Comparison of ENCODE assay signal across 26 mouse cellular contexts in the genomic region with DNA sequence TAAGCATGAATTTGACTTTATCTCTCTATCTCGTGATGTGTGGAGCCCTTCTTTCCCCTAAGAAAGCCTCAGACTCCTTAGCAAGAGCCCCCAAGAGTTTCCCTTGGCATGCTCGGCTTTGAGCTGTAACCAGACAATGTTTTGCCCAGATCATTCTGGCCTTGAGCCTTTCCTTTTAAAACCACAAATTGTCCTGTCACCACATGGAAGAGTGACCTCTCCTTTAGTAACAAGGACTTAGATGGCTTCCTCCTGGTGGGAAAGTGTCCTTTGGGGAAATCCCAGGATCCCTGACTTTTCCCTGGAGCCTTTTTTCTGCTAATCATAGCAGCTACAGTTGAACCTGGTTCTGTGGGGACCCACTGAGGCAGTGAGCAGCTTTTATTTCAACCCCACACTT. TPM values are rescaled to one million over a fixed set of nuclear protein-coding genes. Genes with fewer than 3 reads are reported as not detected.
A peak's percentile ranks its signal among the peaks of the same experiment; 100 is the strongest.
DNase-seq lines count a peak whose midpoint lies in the region; ATAC-seq and TF ChIP-seq lines count a peak whose summit lies in the region.
"Had no signal": no experiment of that assay in that cellular context is flagged by ENCODE, and none has a peak within 500 bp of the region (broad histone marks: within the 10 kb centered on the region; RNA-seq: fewer than 3 reads in every experiment).

No protein-coding gene starts in this region.

- no peak for TF ChIP-seq POLR2A in olfactory bulb, adult 2 months (IDR thresholded peaks at IDR 0.05; ENCODE audit: insufficient read depth, low read depth, low read length)

- H3K27me3 ChIP-seq in heart, embryonic 15.5 days, result no peaks in the 10 kb centered on the region
- H3K27me3 ChIP-seq in heart, embryonic 10.5 days (ENCODE audit: insufficient read depth, poor library complexity, severe bottlenecking), result no peaks in the 10 kb centered on the region
- H3K27me3 ChIP-seq in lung, postnatal 0 days (replicated peaks; ENCODE audit: insufficient read depth, low read length), result no peaks in the 10 kb centered on the region
- H3K27me3 ChIP-seq: embryonic facial prominence, embryonic 13.5 days; forebrain, embryonic 13.5 days; hindbrain, embryonic 15.5 days; liver, embryonic 13.5 days; megakaryocyte, embryonic 14.5 days; midbrain, embryonic 13.5 days; Patski had no signal

- peak overlapping the region; percentile 66 for H3K27ac ChIP-seq in gastrocnemius, adult 2 months
- H3K27ac ChIP-seq in heart, embryonic 15.5 days, result peak overlapping the region; percentile 72
- H3K27ac ChIP-seq in heart, embryonic 10.5 days, result no peak overlapping the region
- peak overlapping the region; percentile 34; the same call in 1 of the 2 replicates for H3K27ac ChIP-seq in lung, postnatal 0 days (ENCODE audit: low read length)
- H3K27ac ChIP-seq in olfactory bulb, adult 2 months (ENCODE audit: insufficient read depth, low read depth, low read length), result 0 out of 2 replicates have a peak overlapping the region, but pooled peaks have one; percentile 22
- H3K27ac ChIP-seq: embryonic facial prominence, embryonic 13.5 days; forebrain, embryonic 13.5 days; hindbrain, embryonic 15.5 days; liver, embryonic 13.5 days; midbrain, embryonic 13.5 days had no signal

- 61% methylated on average over 2 of the region's 2 CpGs for WGBS in heart, embryonic 15.5 days
- WGBS in heart, embryonic 10.5 days, result 79% methylated on average over 2 of the region's 2 CpGs
- 67% methylated on average over 2 of the region's 2 CpGs for WGBS in lung, postnatal 0 days
- 59% methylated on average over 2 of the region's 2 CpGs for WGBS in olfactory bulb, adult 2 months

- ATAC-seq in heart, embryonic 15.5 days (replicated peaks; ENCODE audit: insufficient number of reproducible peaks, insufficient read depth, low FRiP score, low read depth), result no peak
- ATAC-seq in lung, postnatal 0 days, result no peak
- ATAC-seq: forebrain, embryonic 13.5 days; midbrain, embryonic 13.5 days had no signal

- peaks cover 83% of the 10 kb centered on the region for H3K4me1 ChIP-seq in heart, embryonic 15.5 days (replicated peaks)
- H3K4me1 ChIP-seq in heart, embryonic 10.5 days, result peaks cover 38% of the 10 kb centered on the region
- H3K4me1 ChIP-seq in lung, postnatal 0 days (ENCODE audit: insufficient read depth, low read depth, low read length), result peaks cover 10% of the 10 kb centered on the region; the same call in 1 of the 2 replicates
- H3K4me1 ChIP-seq in olfactory bulb, adult 2 months (ENCODE audit: control insufficient read depth, insufficient read depth, low read length), result peaks cover 8% of the 10 kb centered on the region

- no peak overlapping the region for H3K4me3 ChIP-seq in gastrocnemius, adult 2 months
- no peak overlapping the region for H3K4me3 ChIP-seq in heart, embryonic 15.5 days
- no peak overlapping the region for H3K4me3 ChIP-seq in heart, embryonic 10.5 days
- H3K4me3 ChIP-seq in lung, postnatal 0 days (ENCODE audit: low read depth, low read length), result no peak overlapping the region
- H3K4me3 ChIP-seq in olfactory bulb, adult 2 months (ENCODE audit: insufficient read depth, low read depth, low read length), result no peak overlapping the region
- H3K4me3 ChIP-seq: embryonic facial prominence, embryonic 13.5 days; forebrain, embryonic 13.5 days; hindbrain, embryonic 15.5 days; liver, embryonic 13.5 days; midbrain, embryonic 13.5 days had no signal

- H3K4me2 ChIP-seq in heart, embryonic 15.5 days, result no peak overlapping the region
- H3K4me2 ChIP-seq in lung, postnatal 0 days (replicated peaks; ENCODE audit: low read depth, low read length), result no peak overlapping the region
- H3K4me2 ChIP-seq: embryonic facial prominence, embryonic 13.5 days; forebrain, embryonic 13.5 days; hindbrain, embryonic 15.5 days; liver, embryonic 13.5 days; midbrain, embryonic 13.5 days had no signal

- H3K9me3 ChIP-seq in heart, embryonic 15.5 days (replicated peaks), result no peaks in the 10 kb centered on the region
- no peaks in the 10 kb centered on the region for H3K9me3 ChIP-seq in heart, embryonic 10.5 days
- H3K9me3 ChIP-seq in lung, postnatal 0 days (ENCODE audit: low read length), result no peaks in the 10 kb centered on the region
- H3K9me3 ChIP-seq: embryonic facial prominence, embryonic 13.5 days; forebrain, embryonic 13.5 days; hindbrain, embryonic 15.5 days; liver, embryonic 13.5 days; megakaryocyte, embryonic 14.5 days; midbrain, embryonic 13.5 days had no signal

- TF ChIP-seq EP300 in lung, postnatal 0 days (IDR thresholded peaks at IDR 0.05), result no peak

- DNase-seq in gastrocnemius, adult 2 months, result no peak
- DNase-seq in gastrocnemius, adult 8-10 months (ENCODE audit: low spot score in 2 of 2), result no peak
- DNase-seq in heart, embryonic 10.5 days (ENCODE audit: low spot score), result no peak
- DNase-seq in lung, postnatal 0 days (ENCODE audit: low spot score), result no peak
- no peak for DNase-seq in lung, postnatal 25 days (ENCODE audit: low spot score)
- no peak for DNase-seq in thymus, postnatal 25 days
- DNase-seq: adrenal gland, adult 8-10 months; cerebellum, adult 8-10 months; embryo, embryonic 11 days; gastrocnemius, postnatal 25 days; kidney, postnatal 25 days; liver, embryonic 13.5 days; lung, adult 2 months; lung, postnatal 36 days; right cerebral cortex, postnatal 25 days; spleen, adult 18-20 months; thymus, adult 18-20 months; thymus, postnatal 4 days had no signal

- intact Hi-C loops in gastrocnemius, adult 2 months (cut with DNase I), result no loop called here

- TF ChIP-seq CTCF in gastrocnemius, adult 2 months (IDR thresholded peaks at IDR 0.05), result no peak
- TF ChIP-seq CTCF in lung, postnatal 0 days (IDR thresholded peaks at IDR 0.05), result no peak
- TF ChIP-seq CTCF in olfactory bulb, adult 2 months (IDR thresholded peaks at IDR 0.05; ENCODE audit: insufficient read depth, low read depth, low read length), result no peak

- H3K36me3 ChIP-seq in heart, embryonic 15.5 days, result no peaks in the 10 kb centered on the region
- H3K36me3 ChIP-seq in heart, embryonic 10.5 days, result peaks cover 51% of the 10 kb centered on the region
- no peaks in the 10 kb centered on the region; the same call in 1 of the 2 replicates for H3K36me3 ChIP-seq in lung, postnatal 0 days (ENCODE audit: insufficient read depth, low read length)
- H3K36me3 ChIP-seq: hindbrain, embryonic 15.5 days had no signal

- H3K9ac ChIP-seq in heart, embryonic 15.5 days, result no peak overlapping the region
- H3K9ac ChIP-seq in lung, postnatal 0 days (replicated peaks; ENCODE audit: low read depth), result no peak overlapping the region
- H3K9ac ChIP-seq: embryonic facial prominence, embryonic 13.5 days; forebrain, embryonic 13.5 days; hindbrain, embryonic 15.5 days; liver, embryonic 13.5 days; midbrain, embryonic 13.5 days had no signal

RNA-seq across cellular contexts. Expression of a gene that starts 19.2 kb away (rescaled TPM):
- 1 to 10 TPM; 5.0 to 8.9 TPM for total RNA-seq in gastrocnemius, adult 2 months (2021)
- 10 to 100 TPM in 1 of 4 experiments, 1 to 10 TPM in 3; 7.5 to 10.1 (median 7.8) TPM for total RNA-seq in gastrocnemius, adult 8-10 months (2022)
- polyA plus RNA-seq in heart, embryonic 15.5 days (2015; fragmentation: Nextera tagmentation; extraction: Ambion mirVana), result 6.0 and 8.9 TPM in 2 replicates
- polyA plus RNA-seq in heart, embryonic 10.5 days (2016; fragmentation: Nextera tagmentation; extraction: Ambion mirVana), result 9.9 and 16.5 TPM in 2 replicates
- polyA plus RNA-seq in lung, postnatal 0 days (2015; fragmentation: Nextera tagmentation; extraction: Ambion mirVana), result 5.4 and 5.8 TPM in 2 replicates
- polyA plus RNA-seq in olfactory bulb, adult 2 months (2012; ENCODE audit: insufficient read depth, insufficient read length, low replicate concordance, missing spikeins), result not detected in 2 replicates
